Mouse (Mus musculus) brain, adult 2 months (tissue): ENCODE measurements around the gene Gnl3l.

Experiments
- DNase-seq: peaks from one replicate; pipeline ENCODE4 v3.0.0; 2011; ENCODE audit warnings: low read depth, low spot score

Gene Gnl3l

DNA sequence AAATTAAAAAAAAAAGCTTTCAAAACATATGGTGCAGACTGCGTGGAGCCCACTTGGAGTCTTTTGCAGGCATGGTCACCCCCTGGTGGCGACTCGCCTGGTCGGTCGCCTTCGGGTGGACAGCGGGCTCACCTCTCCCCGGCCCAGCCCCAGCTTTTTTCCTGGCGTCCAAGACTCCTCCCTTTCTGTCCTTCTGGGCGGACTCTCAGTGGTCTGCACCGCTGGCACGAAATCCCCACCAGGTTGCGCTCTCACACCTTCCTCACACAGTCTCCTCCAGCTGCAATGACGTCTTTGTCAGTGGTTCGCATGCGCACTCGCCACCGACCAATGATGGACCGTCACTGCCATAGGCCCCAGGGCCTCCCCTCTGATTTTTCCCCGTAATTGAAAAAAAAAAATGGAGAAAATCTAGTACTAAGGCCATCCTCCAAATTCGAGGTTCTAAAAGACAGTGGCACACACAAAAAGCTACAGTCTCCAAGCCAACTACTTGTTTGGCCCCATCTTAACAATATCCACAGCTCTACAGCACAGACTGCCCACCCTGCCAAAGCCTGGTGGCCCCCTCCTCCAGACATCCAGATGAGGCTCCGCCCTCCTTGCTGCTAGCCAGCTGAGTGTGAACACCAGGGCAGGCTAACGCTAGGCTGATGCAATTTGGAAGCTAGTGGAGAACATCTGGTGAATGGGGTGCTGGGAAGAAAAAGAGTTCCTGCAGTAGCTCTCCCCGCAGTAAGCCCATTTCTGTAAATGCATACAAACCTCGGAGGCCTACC lies 60.4 kb downstream of the Gnl3l start:
- peak; percentile 80 for DNase-seq

DNA sequence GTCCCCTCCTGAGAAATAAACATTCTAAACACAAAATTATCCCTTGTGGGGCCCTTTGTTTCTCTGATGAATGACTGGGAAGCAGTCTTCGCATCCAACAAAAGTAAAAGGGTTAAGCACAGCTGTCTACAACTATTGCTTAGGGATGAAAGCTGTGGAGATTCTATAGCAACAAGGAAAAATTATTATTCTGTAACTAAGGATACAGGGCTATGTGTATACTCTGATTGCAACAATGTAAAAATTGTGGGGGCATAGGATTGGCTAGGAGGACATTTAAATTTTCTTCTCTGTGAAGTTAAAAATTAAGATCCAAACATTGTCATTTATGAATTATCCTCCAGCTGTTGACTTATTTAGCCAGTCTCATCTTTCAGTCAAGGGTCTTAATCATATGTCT lies 61.1 kb downstream of the Gnl3l start:
- DNase-seq: no peak

DNA sequence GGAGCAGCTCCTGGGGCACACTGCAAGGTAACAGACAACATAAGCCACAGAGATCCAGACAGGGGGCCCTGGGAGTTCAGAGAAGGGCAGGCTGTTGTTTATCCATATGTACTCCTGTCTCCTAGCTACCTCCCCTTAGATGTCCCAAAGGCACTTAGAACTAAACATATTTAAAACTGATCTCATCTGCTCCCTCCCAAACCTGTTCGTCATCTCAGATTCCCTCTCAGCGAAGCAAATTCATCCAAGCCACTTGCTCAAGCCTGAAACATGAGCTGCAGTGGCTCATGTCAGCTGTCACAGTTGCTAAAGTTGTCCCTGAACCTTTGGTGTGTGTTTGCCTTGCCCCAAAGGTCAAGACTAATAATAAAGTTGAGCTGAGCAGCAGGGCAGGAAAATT lies 61.7 kb downstream of the Gnl3l start:
- no peak for DNase-seq

DNA sequence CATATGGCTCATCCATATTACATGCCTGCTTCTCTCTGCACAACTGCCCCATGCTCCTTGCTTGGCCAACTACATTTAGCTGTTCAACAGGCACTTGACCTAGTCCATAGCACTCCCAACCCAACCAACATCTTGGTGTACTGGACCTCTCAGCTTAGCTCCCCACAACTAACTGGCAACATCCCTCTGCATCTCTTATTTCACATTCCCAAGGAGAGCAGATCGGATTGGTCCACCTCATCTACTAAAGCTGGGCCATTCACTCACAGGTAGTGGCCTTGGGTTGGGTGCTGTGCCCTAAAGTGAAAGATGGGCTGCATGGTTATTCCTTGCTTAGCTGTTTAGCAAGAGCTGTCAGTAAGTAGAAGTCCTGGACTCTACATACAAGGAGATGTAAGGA lies 62.4 kb downstream of the Gnl3l start:
- DNase-seq: no peak
